Mouse (Mus musculus) midbrain, embryonic 12.5 days (tissue): ENCODE data around the gene Itpkb. TPM values are rescaled to one million over a fixed set of nuclear protein-coding genes. Genes with fewer than 3 reads are reported as not detected.

Source experiments
- ATAC-seq: fragments of 200-750 bp; cut with Nextera tagmentation; 2 replicates; pipeline ENCODE4 v1.8.0; 2017; ENCODE audit warnings: low read depth, moderate TSS enrichment, moderate library complexity; ENCODE audit not compliant: low FRiP score
- H3K27ac ChIP-seq: fragments of 300-500 bp; sonication (generic); replicated peaks from 2 replicates; pipeline ENCODE4 v1.5.1; 2016; ENCODE audit warnings: mild to moderate bottlenecking
- H3K27me3 ChIP-seq: fragments of 300-500 bp; sonication (generic); 2 replicates; pipeline ENCODE4 v1.6.1; 2016; ENCODE audit warnings: mild to moderate bottlenecking
- H3K36me3 ChIP-seq: fragments of 300-500 bp; sonication (generic); 2 replicates; pipeline ENCODE4 v1.6.1; 2016
- H3K4me1 ChIP-seq: fragments of 300-500 bp; sonication (generic); 2 replicates; pipeline ENCODE4 v1.6.1; 2016
- H3K4me2 ChIP-seq: fragments of 300-500 bp; sonication (generic); replicated peaks from 2 replicates; pipeline ENCODE4 v1.6.1; 2016; ENCODE audit warnings: mild to moderate bottlenecking, moderate library complexity
- H3K4me3 ChIP-seq: fragments of 300-500 bp; sonication (generic); 2 replicates; pipeline ENCODE4 v1.5.1; 2016; ENCODE audit warnings: mild to moderate bottlenecking
- H3K9ac ChIP-seq: fragments of 300-500 bp; sonication (generic); replicated peaks from 2 replicates; pipeline ENCODE4 v1.6.1; 2016; ENCODE audit warnings: mild to moderate bottlenecking, moderate library complexity
- H3K9me3 ChIP-seq: fragments of 300-500 bp; sonication (generic); 2 replicates; pipeline ENCODE4 v1.6.1; 2016; ENCODE audit warnings: mild to moderate bottlenecking
- WGBS: fragments of 180-500 bp; shearing (Covaris S2); methylation state at CpG from one replicate; pipeline ENCODE4 v1.1.7; 2016; 5-methylcytosine and 5-hydroxymethylcytosine counted together
- polyA plus RNA-seq: library from polyadenylated mRNA; unstranded; fragments of >200 nt; fragmentation: Nextera tagmentation; extraction: Ambion mirVana; gene quantifications from 2 replicates; pipeline ENCODE4 v1.2.1, GENCODE M21; 2016

The Itpkb gene
- polyA plus RNA-seq, 1 experiment from 2014 or later: 5.2 TPM

DNA sequence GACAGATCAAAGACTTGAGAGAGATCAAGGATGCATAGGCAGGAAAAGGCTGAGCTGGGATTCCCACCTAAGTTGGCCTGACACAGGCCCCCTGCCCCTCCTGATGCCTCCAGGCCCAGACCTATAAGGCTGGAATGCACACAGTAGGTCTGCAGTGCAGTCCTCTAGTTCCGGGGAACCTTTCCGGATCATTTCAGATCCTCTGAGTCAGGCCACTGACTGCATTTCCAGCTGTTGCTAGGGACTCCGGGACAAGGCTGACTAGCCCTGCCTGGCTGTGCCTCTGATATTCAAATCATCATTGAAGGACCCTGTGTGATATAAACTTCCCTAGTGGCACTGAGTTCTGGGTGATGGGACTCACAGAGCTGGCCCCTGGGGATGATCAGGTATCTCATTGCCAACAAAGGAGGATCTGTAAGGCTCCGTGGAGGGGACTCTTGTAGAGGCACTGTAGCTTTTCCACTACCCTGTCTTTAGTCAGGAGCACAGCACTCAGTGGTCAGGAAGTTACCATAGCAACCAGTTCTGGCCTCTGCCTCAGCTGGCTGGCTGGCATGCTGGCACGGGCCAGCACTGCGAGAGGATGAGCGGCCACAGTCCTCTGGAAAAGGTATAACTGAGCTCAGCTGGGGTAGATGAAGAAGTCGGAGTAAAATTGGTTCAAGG lies 90.3 kb downstream of the Itpkb start:
- Histone ChIP-seq H3K36me3 (no peaks in the 10 kb centered on the region), H3K4me2 (peak overlapping the region; percentile 11), H3K9ac (no peak overlapping the region), H3K4me3 (no peak overlapping the region), H3K27me3 (no peaks in the 10 kb centered on the region), H3K27ac (peak overlapping the region; percentile 35; the same call in 1 of the 2 replicates), H3K4me1 (peaks cover 22% of the 10 kb centered on the region), H3K9me3 (no peaks in the 10 kb centered on the region)
- WGBS: 32% methylated on average over 8 of the region's 8 CpGs
- peak; percentile 64 for ATAC-seq

GRCm38 (mm10) chr1:180421165-180421909 lies 91.1 kb downstream of the Itpkb start:
- Histone ChIP-seq H3K9ac (no peak overlapping the region), H3K9me3 (no peaks in the 10 kb centered on the region), H3K4me2 (peak overlapping the region; percentile 11), H3K4me1 (peaks cover 22% of the 10 kb centered on the region), H3K4me3 (no peak overlapping the region), H3K36me3 (no peaks in the 10 kb centered on the region), H3K27ac (peak overlapping the region; percentile 35; the same call in 1 of the 2 replicates), H3K27me3 (no peaks in the 10 kb centered on the region)
- WGBS: 54% methylated on average over 25 of the region's 25 CpGs
- peak; percentile 13 for ATAC-seq

DNA sequence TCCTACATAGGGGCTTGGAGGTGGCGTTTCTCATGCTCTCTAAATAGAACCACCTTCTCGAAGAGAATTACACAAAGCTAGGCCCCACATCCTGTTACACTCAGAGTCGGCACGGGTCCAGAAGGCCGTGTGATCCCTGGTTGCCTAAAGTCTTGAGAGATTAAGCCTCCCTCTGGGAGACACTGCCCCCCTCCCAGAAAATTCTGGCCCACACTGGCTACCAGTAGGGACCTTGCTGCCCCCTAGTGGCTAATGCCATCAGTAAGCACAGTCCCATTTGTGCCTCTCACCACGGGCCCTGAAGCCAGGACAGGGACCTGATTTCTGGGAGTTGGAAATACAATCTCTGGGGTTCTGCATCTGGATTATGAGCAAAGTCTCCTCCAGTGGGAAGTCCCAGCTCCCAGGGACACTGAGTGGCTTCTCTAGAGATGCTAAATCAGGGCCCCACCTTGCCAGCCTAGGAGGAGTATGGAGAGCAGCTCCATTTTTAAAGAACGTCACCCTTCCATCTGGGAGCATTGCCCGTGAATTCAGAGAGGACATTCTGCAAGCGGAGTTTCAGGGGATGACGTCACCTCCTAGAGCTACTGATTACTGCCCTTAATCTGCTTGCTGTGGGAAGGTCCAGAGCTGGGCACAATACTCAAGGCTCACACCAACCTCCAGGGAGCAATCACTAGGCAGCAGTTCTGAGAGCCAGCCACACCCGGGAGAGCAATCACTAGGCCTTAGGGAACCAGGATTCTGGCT lies 92.0 kb downstream of the Itpkb start:
- H3K4me2 ChIP-seq: peak overlapping the region; percentile 11; the same call in 1 of the 2 replicates
- 30% methylated on average over 11 of the region's 11 CpGs for WGBS
- ATAC-seq: 0 out of 2 replicates have a peak, but pooled peaks have one; percentile 45

GRCm38 (mm10) chr1:180423008-180423639 lies 92.8 kb downstream of the Itpkb start:
- ATAC-seq: no peak
- 66% methylated on average over 16 of the region's 16 CpGs for WGBS

More for the DNA sequence above, 92.0 kb downstream of the Itpkb start:
- Histone ChIP-seq H3K9me3 (no peaks in the 10 kb centered on the region), H3K4me3 (no peak overlapping the region), H3K27me3 (no peaks in the 10 kb centered on the region), H3K9ac (no peak overlapping the region), H3K4me1 (peaks cover 22% of the 10 kb centered on the region), H3K36me3 (no peaks in the 10 kb centered on the region), H3K27ac (no peak overlapping the region)

GRCm38 (mm10) chr1:180423931-180424330 lies 93.6 kb downstream of the Itpkb start:
- Histone ChIP-seq H3K27ac (no peak overlapping the region), H3K4me2 (no peak overlapping the region), H3K9ac (no peak overlapping the region), H3K4me3 (no peak overlapping the region), H3K9me3 (no peaks in the 10 kb centered on the region), H3K36me3 (no peaks in the 10 kb centered on the region), H3K4me1 (peaks cover 22% of the 10 kb centered on the region), H3K27me3 (no peaks in the 10 kb centered on the region)
- WGBS: 75% methylated on average over 3 of the region's 3 CpGs
- ATAC-seq: no peak

More at GRCm38 (mm10) chr1:180423008-180423639, 92.8 kb downstream of the Itpkb start:
- Histone ChIP-seq H3K9ac (no peak overlapping the region), H3K36me3 (no peaks in the 10 kb centered on the region), H3K4me3 (no peak overlapping the region), H3K9me3 (no peaks in the 10 kb centered on the region), H3K4me1 (peaks cover 22% of the 10 kb centered on the region), H3K4me2 (no peak overlapping the region), H3K27ac (no peak overlapping the region), H3K27me3 (no peaks in the 10 kb centered on the region)

DNA sequence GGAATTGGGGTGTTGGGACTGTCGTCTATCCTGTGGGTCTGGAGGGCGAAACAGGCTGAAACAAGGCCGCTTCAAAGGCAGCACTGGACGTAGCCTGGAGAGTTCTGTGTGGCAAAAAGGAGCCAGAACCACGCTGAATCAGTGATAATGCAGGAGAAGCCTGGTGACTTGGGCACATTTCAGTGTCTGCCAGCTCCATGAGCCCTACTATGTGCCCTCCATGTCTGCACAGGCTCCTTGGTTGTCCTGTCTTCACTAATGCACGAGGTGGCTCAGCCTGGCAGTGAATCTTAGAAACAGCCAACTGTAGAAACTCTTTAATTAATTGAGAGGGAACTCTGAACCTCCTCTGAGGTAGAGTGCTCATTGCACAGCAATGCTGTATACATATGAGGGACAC lies 96.1 kb downstream of the Itpkb start:
- no peaks in the 10 kb centered on the region for H3K9me3 ChIP-seq
- H3K4me1 ChIP-seq: peaks cover 10% of the 10 kb centered on the region; the same call in 1 of the 2 replicates
- ATAC-seq: no peak
- no peak overlapping the region for H3K27ac ChIP-seq
- H3K27me3 ChIP-seq: no peaks in the 10 kb centered on the region
- 83% methylated on average over 6 of the region's 6 CpGs for WGBS
- H3K4me3 ChIP-seq: no peak overlapping the region
- no peak overlapping the region for H3K4me2 ChIP-seq
- no peak overlapping the region for H3K9ac ChIP-seq
- H3K36me3 ChIP-seq: no peaks in the 10 kb centered on the region

- Histone ChIP-seq H3K9me3 (no peaks in the 10 kb centered on the region), H3K9ac (no peak overlapping the region), H3K4me3 (no peak overlapping the region), H3K27ac (no peak overlapping the region), H3K27me3 (no peaks in the 10 kb centered on the region), H3K4me1 (peaks cover 4% of the 10 kb centered on the region), H3K4me2 (no peak overlapping the region), H3K36me3 (no peaks in the 10 kb centered on the region)
- ATAC-seq: no peak
- WGBS: 71% methylated on average over 10 of the region's 10 CpGs
Observed at GRCm38 (mm10) chr1:180427685-180428084, 97.4 kb downstream of the Itpkb start.

DNA sequence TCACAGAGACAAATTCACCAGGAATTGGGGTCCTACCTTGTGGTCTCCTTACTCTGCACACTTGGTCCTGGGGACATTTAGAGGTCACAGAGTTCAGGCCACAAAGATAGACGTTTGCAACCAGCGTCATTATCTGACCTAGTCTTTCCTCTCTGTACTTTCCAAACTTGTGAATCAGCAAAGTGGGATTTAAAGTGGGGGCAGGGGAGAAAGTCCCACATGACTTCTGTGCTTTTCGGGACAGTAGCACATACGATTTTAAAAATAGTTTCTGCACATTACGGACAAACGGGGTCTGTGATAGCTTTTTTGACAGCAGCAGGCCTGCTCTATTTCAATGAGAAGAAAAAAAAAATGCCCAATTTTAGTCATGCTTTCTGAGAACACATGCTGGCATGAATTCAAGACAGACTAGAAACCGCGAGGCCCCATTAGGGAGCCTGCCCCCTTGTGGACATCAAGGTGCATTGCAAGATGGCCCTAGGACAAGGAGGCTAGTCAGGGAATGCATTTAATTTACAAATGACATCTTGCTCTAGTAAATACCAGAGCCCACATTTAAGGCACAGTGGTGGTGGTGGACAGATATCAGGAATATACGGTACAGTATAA lies 97.9 kb downstream of the Itpkb start:
- Histone ChIP-seq H3K4me1 (peaks cover 7% of the 10 kb centered on the region), H3K9ac (no peak overlapping the region), H3K9me3 (no peaks in the 10 kb centered on the region), H3K4me3 (no peak overlapping the region), H3K4me2 (no peak overlapping the region), H3K36me3 (no peaks in the 10 kb centered on the region), H3K27ac (no peak overlapping the region), H3K27me3 (no peaks in the 10 kb centered on the region)
- ATAC-seq: no peak
- 42% methylated on average over 9 of the region's 9 CpGs for WGBS

DNA sequence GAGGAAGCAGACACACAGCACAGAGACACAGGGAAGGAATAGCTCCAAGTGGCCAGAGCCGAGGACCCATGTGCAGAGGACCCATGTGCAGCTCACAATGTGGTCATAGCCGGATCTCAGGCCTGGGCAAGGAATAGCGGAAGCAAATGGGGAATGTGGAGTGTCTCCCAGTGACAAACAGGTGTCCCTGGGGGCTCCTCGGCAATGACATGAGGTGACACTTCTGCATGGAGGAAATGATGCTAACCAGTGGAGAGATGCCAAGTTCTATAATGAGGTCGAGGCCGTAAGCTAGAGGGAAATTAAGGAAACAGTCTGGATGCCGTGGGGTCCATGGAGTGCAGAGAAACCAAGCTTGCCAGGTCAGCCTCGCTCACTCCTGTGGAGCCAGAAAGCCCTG lies 98.6 kb downstream of the Itpkb start:
- H3K4me3 ChIP-seq: no peak overlapping the region
- no peak overlapping the region for H3K4me2 ChIP-seq
- no peaks in the 10 kb centered on the region for H3K27me3 ChIP-seq
- no peaks in the 10 kb centered on the region for H3K36me3 ChIP-seq
- WGBS: 81% methylated on average over 8 of the region's 8 CpGs
- ATAC-seq: no peak
- no peaks in the 10 kb centered on the region for H3K9me3 ChIP-seq
- peaks cover 13% of the 10 kb centered on the region for H3K4me1 ChIP-seq
- H3K9ac ChIP-seq: no peak overlapping the region
- H3K27ac ChIP-seq: no peak overlapping the region

DNA sequence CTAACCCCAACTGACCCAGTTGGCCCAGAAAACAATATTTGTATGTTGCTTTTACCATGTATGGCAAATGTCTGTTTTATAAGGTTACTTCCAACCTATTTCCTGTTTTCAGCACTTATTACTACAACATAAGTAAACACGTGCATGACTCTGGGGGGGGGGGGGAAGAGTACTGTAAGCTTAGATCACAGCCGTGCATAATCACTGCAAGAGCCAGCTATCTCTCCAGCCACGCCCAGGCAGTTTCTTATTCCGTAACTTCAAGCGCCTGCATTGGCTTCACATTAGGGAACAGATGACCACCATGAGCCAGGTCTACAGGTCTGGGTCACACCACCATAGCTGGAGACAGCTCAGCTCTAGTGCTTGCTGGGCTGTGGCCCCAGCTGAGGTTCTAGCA lies 99.5 kb downstream of the Itpkb start:
- Histone ChIP-seq H3K4me1 (peaks cover 14% of the 10 kb centered on the region), H3K9me3 (no peaks in the 10 kb centered on the region), H3K4me3 (no peak overlapping the region), H3K27me3 (no peaks in the 10 kb centered on the region), H3K27ac (no peak overlapping the region), H3K36me3 (no peaks in the 10 kb centered on the region), H3K4me2 (no peak overlapping the region), H3K9ac (no peak overlapping the region)
- WGBS: 85% methylated on average over 5 of the region's 5 CpGs
- no peak for ATAC-seq

DNA sequence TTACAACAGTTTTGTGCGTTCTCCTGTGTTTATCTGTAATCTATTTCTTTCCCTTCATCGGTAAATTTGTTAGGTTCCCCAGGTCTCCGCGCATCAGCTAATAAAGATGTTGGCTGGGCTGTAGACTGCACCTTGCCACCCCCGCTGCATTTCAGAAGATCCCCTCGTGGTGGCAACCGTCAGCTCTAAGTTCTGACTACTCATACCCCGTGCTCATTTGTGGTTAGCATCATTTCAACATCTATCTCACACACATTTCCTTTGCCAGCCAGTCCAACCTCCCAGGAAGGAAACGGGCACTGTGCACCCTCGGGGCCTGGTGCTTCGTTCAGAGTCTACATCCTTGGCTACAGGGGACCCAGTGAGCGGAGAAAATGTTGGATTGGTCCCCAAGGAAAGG lies 101.5 kb downstream of the Itpkb start:
- Histone ChIP-seq H3K4me1 (peaks cover 14% of the 10 kb centered on the region), H3K4me2 (no peak overlapping the region), H3K9me3 (no peaks in the 10 kb centered on the region), H3K9ac (no peak overlapping the region), H3K4me3 (no peak overlapping the region), H3K27me3 (0 out of 2 replicates have a peak, but pooled peaks cover 6% of the 10 kb centered on the region), H3K27ac (no peak overlapping the region), H3K36me3 (no peaks in the 10 kb centered on the region)
- ATAC-seq: no peak
- 77% methylated on average over 12 of the region's 12 CpGs for WGBS
